Mouse (Mus musculus): ENCODE measurements around the gene Donson. TPM values are rescaled to one million over a fixed set of nuclear protein-coding genes. Genes with fewer than 3 reads are reported as not detected.

The Donson gene
- total and polyA plus RNA-seq, 2 experiments from 2014 or later: 4.9 to 5.0 TPM

GRCm38 (mm10) chr16:91717399-91717798, 28.8 kb upstream of the Donson start:
- H3K27me3 ChIP-seq (ENCODE audit: control insufficient read depth, insufficient read depth, low read length): no peaks in the 10 kb centered on the region
- no peak for TF ChIP-seq CTCF (IDR thresholded peaks at IDR 0.05; ENCODE audit: low read depth)
- no peak for TF ChIP-seq EP300 (IDR thresholded peaks at IDR 0.05; ENCODE audit: low read depth)
- no peak overlapping the region for H3K9ac ChIP-seq (replicated peaks; ENCODE audit: low read depth, low read length)
- no peak for DNase-seq (ENCODE audit: low spot score)
- ATAC-seq (ENCODE audit: insufficient read depth, low read depth): no peak
- H3K4me3 ChIP-seq (ENCODE audit: low read depth, low read length): no peak overlapping the region
- H3K4me2 ChIP-seq (ENCODE audit: low read depth, low read length): no peak overlapping the region
- no peaks in the 10 kb centered on the region for H3K9me3 ChIP-seq (replicated peaks; ENCODE audit: control insufficient read depth, low read length)
- WGBS: 74% methylated on average over 4 of the region's 4 CpGs
- H3K36me3 ChIP-seq (replicated peaks; ENCODE audit: control insufficient read depth, insufficient read depth, low read length): peaks cover 17% of the 10 kb centered on the region; the same call in 1 of the 2 replicates
- no peak overlapping the region for H3K27ac ChIP-seq (ENCODE audit: low read depth)
- no peaks in the 10 kb centered on the region for H3K4me1 ChIP-seq (ENCODE audit: control insufficient read depth, insufficient read depth)

DNA sequence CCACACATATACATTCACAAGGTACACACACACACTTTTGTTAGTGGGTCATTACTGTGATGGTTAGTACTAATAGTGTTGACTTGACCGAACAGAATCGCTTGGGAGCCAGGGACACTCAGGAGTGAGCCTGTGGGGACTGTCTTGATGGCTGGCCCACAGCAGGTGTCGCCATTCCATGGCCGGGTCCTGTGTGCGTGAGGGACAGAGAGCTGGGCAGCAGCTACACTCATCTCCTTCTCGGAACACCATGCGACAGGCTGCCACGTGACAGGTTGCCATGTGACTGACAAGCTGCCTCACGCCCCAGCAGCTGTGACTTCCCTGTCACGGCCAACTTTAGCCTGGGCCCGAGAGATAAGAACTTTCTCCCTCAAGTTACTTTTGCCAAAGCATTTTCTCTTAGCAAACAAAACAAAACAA, 28.4 kb upstream of the Donson start:
- peak; percentile 15 for DNase-seq (ENCODE audit: low spot score)
- Histone ChIP-seq H3K27me3 (ENCODE audit: control insufficient read depth, insufficient read depth, low read length) (no peaks in the 10 kb centered on the region), H3K9ac (replicated peaks; ENCODE audit: low read depth, low read length) (no peak overlapping the region), H3K4me3 (ENCODE audit: low read depth, low read length) (no peak overlapping the region), H3K4me2 (ENCODE audit: low read depth, low read length) (no peak overlapping the region), H3K4me1 (ENCODE audit: control insufficient read depth, insufficient read depth) (no peaks in the 10 kb centered on the region), H3K9me3 (replicated peaks; ENCODE audit: control insufficient read depth, low read length) (no peaks in the 10 kb centered on the region), H3K27ac (ENCODE audit: low read depth) (no peak overlapping the region), H3K36me3 (replicated peaks; ENCODE audit: control insufficient read depth, insufficient read depth, low read length) (peaks cover 19% of the 10 kb centered on the region; the same call in 1 of the 2 replicates)
- 42% methylated on average over 11 of the region's 11 CpGs for WGBS
- ATAC-seq (ENCODE audit: insufficient read depth, low read depth): peak; percentile 74
- no peak for TF ChIP-seq EP300 (IDR thresholded peaks at IDR 0.05; ENCODE audit: low read depth)
- TF ChIP-seq CTCF (IDR thresholded peaks at IDR 0.05; ENCODE audit: low read depth): 0 out of 2 replicates have a peak, but pooled peaks have one; percentile 15

GRCm38 (mm10) chr16:91710241-91710640, 21.7 kb upstream of the Donson start:
- ATAC-seq (ENCODE audit: insufficient read depth, low read depth) (no peak), DNase-seq (ENCODE audit: low spot score) (no peak)
- H3K4me1 ChIP-seq (ENCODE audit: control insufficient read depth, insufficient read depth): no peaks in the 10 kb centered on the region
- no peaks in the 10 kb centered on the region for H3K9me3 ChIP-seq (replicated peaks; ENCODE audit: control insufficient read depth, low read length)
- no peak overlapping the region for H3K4me2 ChIP-seq (ENCODE audit: low read depth, low read length)
- no peak overlapping the region for H3K27ac ChIP-seq (ENCODE audit: low read depth)
- H3K36me3 ChIP-seq (replicated peaks; ENCODE audit: control insufficient read depth, insufficient read depth, low read length): peaks cover 63% of the 10 kb centered on the region
- no peak overlapping the region for H3K9ac ChIP-seq (replicated peaks; ENCODE audit: low read depth, low read length)
- no peak overlapping the region for H3K4me3 ChIP-seq (ENCODE audit: low read depth, low read length)
- 65% methylated on average over 7 of the region's 7 CpGs for WGBS
- TF ChIP-seq EP300 (IDR thresholded peaks at IDR 0.05; ENCODE audit: low read depth) (no peak), CTCF (IDR thresholded peaks at IDR 0.05; ENCODE audit: low read depth) (no peak)
- no peaks in the 10 kb centered on the region for H3K27me3 ChIP-seq (ENCODE audit: control insufficient read depth, insufficient read depth, low read length)

GRCm38 (mm10) chr16:91704603-91705340, 16.2 kb upstream of the Donson start:
- Histone ChIP-seq H3K4me1 (ENCODE audit: control insufficient read depth, insufficient read depth) (no peaks in the 10 kb centered on the region), H3K27me3 (ENCODE audit: control insufficient read depth, insufficient read depth, low read length) (no peaks in the 10 kb centered on the region), H3K9me3 (replicated peaks; ENCODE audit: control insufficient read depth, low read length) (no peaks in the 10 kb centered on the region), H3K27ac (ENCODE audit: low read depth) (no peak overlapping the region), H3K9ac (replicated peaks; ENCODE audit: low read depth, low read length) (no peak overlapping the region), H3K36me3 (replicated peaks; ENCODE audit: control insufficient read depth, insufficient read depth, low read length) (peaks cover 62% of the 10 kb centered on the region), H3K4me2 (ENCODE audit: low read depth, low read length) (no peak overlapping the region), H3K4me3 (ENCODE audit: low read depth, low read length) (no peak overlapping the region)
- ATAC-seq (ENCODE audit: insufficient read depth, low read depth) (no peak), DNase-seq (ENCODE audit: low spot score) (no peak)
- TF ChIP-seq CTCF (IDR thresholded peaks at IDR 0.05; ENCODE audit: low read depth) (peak; percentile 16; the same call in 1 of the 2 replicates), EP300 (IDR thresholded peaks at IDR 0.05; ENCODE audit: low read depth) (no peak)
- WGBS: 82% methylated on average over 14 of the region's 14 CpGs

GRCm38 (mm10) chr16:91702771-91703188, 14.2 kb upstream of the Donson start:
- Histone ChIP-seq H3K4me1 (ENCODE audit: control insufficient read depth, insufficient read depth) (no peaks in the 10 kb centered on the region), H3K4me2 (ENCODE audit: low read depth, low read length) (no peak overlapping the region), H3K36me3 (replicated peaks; ENCODE audit: control insufficient read depth, insufficient read depth, low read length) (peaks cover 61% of the 10 kb centered on the region), H3K4me3 (ENCODE audit: low read depth, low read length) (no peak overlapping the region), H3K27me3 (ENCODE audit: control insufficient read depth, insufficient read depth, low read length) (no peaks in the 10 kb centered on the region), H3K9ac (replicated peaks; ENCODE audit: low read depth, low read length) (no peak overlapping the region), H3K27ac (ENCODE audit: low read depth) (no peak overlapping the region), H3K9me3 (replicated peaks; ENCODE audit: control insufficient read depth, low read length) (no peaks in the 10 kb centered on the region)
- DNase-seq (ENCODE audit: low spot score) (no peak), ATAC-seq (ENCODE audit: insufficient read depth, low read depth) (no peak)
- WGBS: 75% methylated on average over 3 of the region's 3 CpGs
- TF ChIP-seq CTCF (IDR thresholded peaks at IDR 0.05; ENCODE audit: low read depth) (no peak), EP300 (IDR thresholded peaks at IDR 0.05; ENCODE audit: low read depth) (no peak)

Data from heart, postnatal 0 days (tissue).